Mouse (Mus musculus) olfactory bulb, adult 2 months (tissue): ENCODE results near the gene Raly.

Source experiments
- CTCF ChIP-seq: fragments of 200-500 bp; IDR thresholded peaks from 2 replicates; pipeline ENCODE4 v1.5.1; 2012; ENCODE audit warnings: low read depth, mild to moderate bottlenecking, low read length, moderate library complexity; ENCODE audit not compliant: insufficient read depth
- POLR2A ChIP-seq: fragments of 200-500 bp; IDR thresholded peaks from 2 replicates; pipeline ENCODE4 v1.6.1; 2012; ENCODE audit warnings: mild to moderate bottlenecking, low read depth, low read length, moderate library complexity; ENCODE audit not compliant: insufficient read depth

GRCm38 (mm10) chr2:154774032-154774431 lies 16.9 kb upstream of the Raly start:
- no peak for TF ChIP-seq CTCF
- no peak for TF ChIP-seq POLR2A
